Mouse (Mus musculus) small intestine, adult 2 months (tissue): ENCODE measurements around the gene Gm44805. TPM values are rescaled to one million over a fixed set of nuclear protein-coding genes. Genes with fewer than 3 reads are reported as not detected.
A peak's percentile ranks its signal among the peaks of the same experiment; 100 is the strongest.

Experiments used
- H3K27ac ChIP-seq: fragments of 200-500 bp; 2 replicates; pipeline ENCODE4 v1.5.1; 2012; ENCODE audit warnings: low read depth, low read length, control low read depth, inconsistent platforms; ENCODE audit not compliant: insufficient read depth
- H3K27me3 ChIP-seq: fragments of 200-500 bp; 2 replicates; pipeline ENCODE4 v1.6.1; 2012; ENCODE audit warnings: mild to moderate bottlenecking, moderate library complexity, low read length, inconsistent platforms; ENCODE audit not compliant: control insufficient read depth, insufficient read depth
- H3K36me3 ChIP-seq: fragments of 200-500 bp; 2 replicates; pipeline ENCODE4 v1.6.1; 2012; ENCODE audit warnings: mild to moderate bottlenecking, low read length, control low read depth, inconsistent platforms; ENCODE audit not compliant: control insufficient read depth, insufficient read depth
- H3K4me1 ChIP-seq: fragments of 200-500 bp; 2 replicates; pipeline ENCODE4 v1.6.1; 2012; ENCODE audit warnings: low read length, inconsistent platforms, mixed read lengths; ENCODE audit not compliant: control insufficient read depth, insufficient read depth, insufficient read length
- H3K4me3 ChIP-seq: fragments of 200-500 bp; 2 replicates; pipeline ENCODE4 v1.5.1; 2012; ENCODE audit warnings: low read depth, mild to moderate bottlenecking, control low read depth, inconsistent platforms, low read length, moderate library complexity
- CTCF ChIP-seq: fragments of 200-500 bp; IDR thresholded peaks from 2 replicates; pipeline ENCODE4 v1.5.1; 2012; ENCODE audit warnings: low read depth, mild to moderate bottlenecking, control low read depth, inconsistent platforms, low read length, moderate library complexity, mixed read lengths; ENCODE audit not compliant: insufficient replicate concordance, insufficient read length; ENCODE audit errors: extremely low read depth
- POLR2A ChIP-seq: fragments of 200-500 bp; IDR thresholded peaks from 2 replicates; pipeline ENCODE4 v1.6.1; 2012; ENCODE audit warnings: low read depth, mild to moderate bottlenecking, control low read depth, inconsistent platforms, low read length, moderate library complexity
- WGBS: fragments of 180-500 bp; shearing (Covaris S2); methylation state at CpG from one replicate; pipeline ENCODE4 v1.1.7; 2018; 5-methylcytosine and 5-hydroxymethylcytosine counted together
- polyA plus RNA-seq: library from polyadenylated mRNA; depleted of rRNA; stranded (reverse); fragments of >200 nt; gene quantifications from 2 replicates; pipeline ENCODE4 v1.2.3, GENCODE M21; 2012

Gm44805 gene
- polyA plus RNA-seq, 1 experiment: 0.37 TPM

GRCm38 (mm10) chr7:19716822-19717221, 35.6 kb upstream of the Gm44805 start:
- TF ChIP-seq POLR2A (no peak), CTCF (no peak)
- no peaks in the 10 kb centered on the region for H3K27me3 ChIP-seq
- H3K27ac ChIP-seq: no peak overlapping the region
- peaks cover 26% of the 10 kb centered on the region for H3K36me3 ChIP-seq
- no peaks in the 10 kb centered on the region; the same call in 1 of the 2 replicates for H3K4me1 ChIP-seq
- no peak overlapping the region for H3K4me3 ChIP-seq
- 50% methylated on average over 2 of the region's 2 CpGs for WGBS

GRCm38 (mm10) chr7:19716055-19716682, 34.9 kb upstream of the Gm44805 start:
- H3K4me1 ChIP-seq: no peaks in the 10 kb centered on the region; the same call in 1 of the 2 replicates
- H3K36me3 ChIP-seq: peaks cover 31% of the 10 kb centered on the region
- H3K27me3 ChIP-seq: no peaks in the 10 kb centered on the region
- no peak for TF ChIP-seq POLR2A
- no peak for TF ChIP-seq CTCF
- H3K4me3 ChIP-seq: peak overlapping the region; percentile 66
- WGBS: 3% methylated on average over 18 of the region's 18 CpGs
- peak overlapping the region; percentile 81 for H3K27ac ChIP-seq

DNA sequence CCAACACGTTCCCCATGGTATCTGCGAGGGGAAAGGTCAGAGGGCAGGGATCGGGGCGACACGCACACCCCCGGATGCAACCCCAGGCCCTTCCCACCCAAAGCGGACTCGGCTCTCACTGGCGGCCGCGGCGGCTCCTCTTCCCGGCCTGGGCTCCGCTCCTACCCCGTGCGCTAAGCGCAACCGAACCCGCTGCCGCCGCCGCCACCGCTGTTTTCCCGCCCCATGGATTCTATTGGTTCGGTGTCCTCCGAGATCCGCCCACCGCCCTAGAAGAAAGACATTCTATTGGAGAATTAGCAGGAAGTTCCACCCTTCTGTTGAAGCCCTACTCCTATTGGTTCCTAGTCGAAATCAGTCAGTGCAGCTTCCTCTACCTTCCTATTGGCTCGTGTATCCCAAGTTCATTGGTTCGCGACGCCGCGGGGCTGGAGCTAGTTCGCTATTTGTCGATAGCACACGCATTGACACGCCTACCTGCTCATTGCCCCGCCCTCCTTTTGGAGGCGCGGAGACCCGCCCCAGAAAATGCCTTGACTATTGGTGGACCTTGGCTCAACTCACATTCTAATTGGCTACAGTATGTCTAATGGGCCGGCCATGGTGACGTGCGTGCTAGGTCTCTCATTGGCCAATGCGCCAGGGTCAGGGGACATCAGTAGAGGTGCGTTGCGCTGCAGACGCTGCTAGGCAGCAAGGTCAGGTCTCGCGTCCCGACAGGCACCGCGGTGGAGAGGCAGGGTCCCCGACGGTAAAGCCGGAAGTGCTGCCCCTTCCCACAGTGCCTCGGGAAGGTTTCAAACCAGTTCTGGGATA, 34.2 kb upstream of the Gm44805 start, which contains the start of gene Tomm40:
Gene Tomm40, minus strand, starts transcription at position 200 of the 816 bp plus-strand sequence.
- peaks cover 34% of the 10 kb centered on the region for H3K36me3 ChIP-seq
- TF ChIP-seq CTCF (no peak), POLR2A (peak; percentile 31; the same call in 1 of the 2 replicates)
- peak within 1 kb of the TSS; percentile 81 for H3K27ac ChIP-seq
- H3K4me1 ChIP-seq: no peaks in the 10 kb centered on the region; the same call in 1 of the 2 replicates
- peak within 1 kb of the TSS; percentile 88 for H3K4me3 ChIP-seq
- H3K27me3 ChIP-seq: no peaks in the 10 kb centered on the region
- under 1% methylated on average over 57 of the region's 59 CpGs for WGBS

GRCm38 (mm10) chr7:19714836-19715235, 33.6 kb upstream of the Gm44805 start:
- no peaks in the 10 kb centered on the region; the same call in 1 of the 2 replicates for H3K4me1 ChIP-seq
- H3K4me3 ChIP-seq: peak overlapping the region; percentile 88
- no peaks in the 10 kb centered on the region for H3K27me3 ChIP-seq
- TF ChIP-seq POLR2A: no peak
- TF ChIP-seq CTCF: no peak
- peak overlapping the region; percentile 29 for H3K27ac ChIP-seq
- peaks cover 39% of the 10 kb centered on the region for H3K36me3 ChIP-seq
- WGBS: under 1% methylated on average over 39 of the region's 39 CpGs

- Histone ChIP-seq H3K4me3 (no peak overlapping the region), H3K27ac (no peak overlapping the region), H3K4me1 (no peaks in the 10 kb centered on the region; the same call in 1 of the 2 replicates), H3K27me3 (no peaks in the 10 kb centered on the region), H3K36me3 (peaks cover 40% of the 10 kb centered on the region)
- no peak for TF ChIP-seq POLR2A
- TF ChIP-seq CTCF: no peak
- WGBS: 83% methylated on average over 9 of the region's 9 CpGs
Observed at GRCm38 (mm10) chr7:19713598-19713997, 32.4 kb upstream of the Gm44805 start.

DNA sequence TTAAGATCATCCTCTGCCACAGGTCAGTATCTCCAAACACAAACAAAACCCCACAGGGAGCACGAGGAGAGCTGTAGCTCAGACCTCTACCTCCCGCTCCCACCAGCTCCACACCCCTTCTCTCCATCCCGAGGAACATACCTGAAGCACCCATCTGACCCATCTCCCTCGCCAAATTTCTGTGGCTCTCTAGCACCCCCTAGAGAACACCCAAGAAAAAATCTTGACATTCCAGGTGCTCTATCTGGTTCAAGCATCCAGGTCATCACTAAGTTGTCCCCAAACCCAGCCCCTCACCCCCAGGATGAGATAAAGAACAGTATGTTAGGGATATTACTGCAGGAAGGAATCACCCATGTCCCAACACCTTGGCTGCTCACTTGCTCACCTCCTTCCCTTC, 32.0 kb upstream of the Gm44805 start:
- WGBS: 28% methylated on average over 4 of the region's 4 CpGs
- Histone ChIP-seq H3K36me3 (peaks cover 39% of the 10 kb centered on the region), H3K27ac (no peak overlapping the region), H3K4me1 (no peaks in the 10 kb centered on the region; the same call in 1 of the 2 replicates), H3K4me3 (no peak overlapping the region), H3K27me3 (no peaks in the 10 kb centered on the region)
- TF ChIP-seq POLR2A (no peak), CTCF (peak; percentile 57; the same call in 1 of the 2 replicates)

DNA sequence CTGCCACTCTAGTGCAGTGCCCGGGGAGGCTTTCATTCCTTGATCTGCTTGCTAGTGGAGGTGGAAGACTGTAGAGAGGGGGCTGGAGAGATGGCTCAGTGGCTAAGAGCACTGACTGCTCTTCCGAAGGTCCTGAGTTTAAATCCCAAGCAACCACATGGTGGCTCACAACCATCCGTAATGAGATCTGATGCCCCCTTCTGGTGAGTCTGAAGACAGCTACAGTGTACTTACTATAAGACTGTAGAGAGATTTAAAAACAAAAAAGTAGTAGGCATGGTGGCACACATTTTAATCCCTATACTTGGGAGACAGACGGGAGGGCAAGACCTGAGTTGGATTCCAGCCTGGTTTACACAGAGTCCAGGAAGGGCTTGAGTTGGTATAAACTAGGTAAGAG, 31.2 kb upstream of the Gm44805 start:
- Histone ChIP-seq H3K36me3 (peaks cover 40% of the 10 kb centered on the region), H3K4me3 (no peak overlapping the region), H3K27me3 (no peaks in the 10 kb centered on the region), H3K27ac (no peak overlapping the region), H3K4me1 (no peaks in the 10 kb centered on the region; the same call in 1 of the 2 replicates)
- WGBS: 67% methylated on average over 4 of the region's 4 CpGs
- TF ChIP-seq CTCF: peak; percentile 25; the same call in 1 of the 2 replicates
- no peak for TF ChIP-seq POLR2A
